In the genomic region with DNA sequence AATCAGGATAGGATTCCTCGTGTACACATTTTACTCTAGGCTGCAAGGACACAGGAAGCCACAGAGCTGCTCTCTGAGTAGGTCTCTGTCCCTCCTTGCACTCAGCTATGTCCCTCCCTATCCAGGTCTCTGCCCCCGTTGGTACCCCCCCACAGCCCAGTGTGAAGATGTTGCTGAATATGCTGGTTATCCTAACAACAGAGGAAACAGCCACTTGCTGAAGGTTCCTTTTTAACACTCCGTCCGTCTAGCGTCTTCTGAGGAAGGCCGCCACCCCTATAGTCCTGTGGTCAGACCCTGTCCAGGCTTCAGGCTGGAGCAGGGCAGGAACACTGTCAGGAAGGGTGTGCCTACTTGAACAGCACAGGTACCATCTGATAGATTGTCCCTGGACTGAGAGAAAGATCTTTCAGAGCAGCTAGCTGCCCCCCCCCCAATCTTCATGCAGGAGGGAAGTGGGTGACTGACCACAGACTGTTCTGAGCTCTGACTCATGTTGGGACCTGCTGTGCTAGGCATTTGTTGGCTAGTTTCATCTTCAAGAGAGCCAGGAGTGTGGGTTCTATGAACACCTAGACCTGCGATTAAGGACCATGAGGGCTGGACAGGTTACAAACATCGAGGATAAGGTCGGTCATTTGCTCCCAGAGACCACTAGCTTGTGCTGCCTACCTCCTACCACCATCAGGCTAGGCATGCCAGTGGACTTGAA, we compare ENCODE assay signal across 9 mouse cellular contexts. TPM values are rescaled to one million over a fixed set of nuclear protein-coding genes. Genes with fewer than 3 reads are reported as not detected.
DNase-seq lines count a peak whose midpoint lies in the region; ATAC-seq and TF ChIP-seq lines count a peak whose summit lies in the region.
"Had no signal": no experiment of that assay in that cellular context is flagged by ENCODE, and none has a peak within 500 bp of the region (broad histone marks: within the 10 kb centered on the region; RNA-seq: fewer than 3 reads in every experiment).

No protein-coding gene starts in this region.

- no peaks in the 10 kb centered on the region for H3K4me1 ChIP-seq in lung, embryonic 14.5 days (ENCODE audit: insufficient read depth)
- peaks cover 21% of the 10 kb centered on the region for H3K4me1 ChIP-seq in bone marrow, adult 2 months (ENCODE audit: control insufficient read depth, insufficient read depth, low read length)

- 75% methylated on average over 9 of the region's 9 CpGs for WGBS in lung, embryonic 14.5 days
- WGBS in bone marrow, adult 2 months = 2% methylated on average over 9 of the region's 9 CpGs

- DNase-seq in lung, embryonic 14.5 days = no peak
- DNase-seq in lung, adult 18-20 months = no peak
- DNase-seq in naive thymus-derived CD4-positive, alpha-beta T cell, adult 2 months (ENCODE audit: low read depth) = peak; percentile 63
- no peak for DNase-seq in adrenal gland, adult 8-10 months
- DNase-seq in right cerebral cortex, postnatal 4 days = no peak
- no peak for DNase-seq in left cerebral cortex, postnatal 36 days (ENCODE audit: low spot score in 2 of 2)

- ATAC-seq in lung, embryonic 14.5 days (ENCODE audit: insufficient read depth) = no peak
- ATAC-seq in hematopoietic stem cell, adult 5-6 weeks (replicated peaks in 1 of 2; ENCODE audit: insufficient read depth in 1 of 2, low FRiP score in 2 of 2, low TSS enrichment in 1 of 2, low read depth in 1 of 2, poor library complexity in 2 of 2, severe bottlenecking in 2 of 2) = peak; percentile 12 to 33; a peak in 2 of 4 replicates
- ATAC-seq: midbrain, embryonic 16.5 days had no signal

- no peaks in the 10 kb centered on the region for H3K36me3 ChIP-seq in lung, embryonic 14.5 days (ENCODE audit: insufficient read depth)

- TF ChIP-seq CTCF in lung, embryonic 14.5 days (IDR thresholded peaks at IDR 0.05; ENCODE audit: low read depth) = no peak
- TF ChIP-seq CTCF in bone marrow, adult 2 months (IDR thresholded peaks at IDR 0.05; ENCODE audit: control insufficient read depth, insufficient read depth, low read length) = no peak

- peak overlapping the region; percentile 29 for H3K4me3 ChIP-seq in lung, embryonic 14.5 days (ENCODE audit: low read depth, low read length)
- peak overlapping the region; percentile 87 for H3K4me3 ChIP-seq in bone marrow, adult 2 months (replicated peaks; ENCODE audit: control insufficient read depth, low read depth, low read length)

- intact Hi-C loops in left cerebral cortex, postnatal 36 days (cut with DNase I) = loop anchor here (5.0 kb wide), 1 partner anchor 36 kb away; no protein-coding TSS in a partner anchor

- no peak overlapping the region for H3K27ac ChIP-seq in lung, embryonic 14.5 days (ENCODE audit: low read depth)
- H3K27ac ChIP-seq in bone marrow, adult 2 months (ENCODE audit: control insufficient read depth, insufficient read depth, low read depth, low read length, poor library complexity) = peak overlapping the region; percentile 96

- no peak overlapping the region; the same call in 1 of the 2 replicates for H3K9ac ChIP-seq in lung, embryonic 14.5 days

- no peaks in the 10 kb centered on the region for H3K9me3 ChIP-seq in lung, embryonic 14.5 days (ENCODE audit: low read depth, low read length)

- H3K27me3 ChIP-seq in lung, embryonic 14.5 days (ENCODE audit: insufficient read depth, low read length) = no peaks in the 10 kb centered on the region

- peak overlapping the region; percentile 54 for H3K4me2 ChIP-seq in lung, embryonic 14.5 days

- TF ChIP-seq POLR2A in bone marrow, adult 2 months (IDR thresholded peaks at IDR 0.05; ENCODE audit: borderline replicate concordance, control insufficient read depth, low read depth, low read length) = no peak

RNA-seq across cellular contexts. Expression of gene Inpp5d, which starts 1.2 kb away (rescaled TPM):
- polyA plus RNA-seq in lung, embryonic 14.5 days (2014; fragmentation: Nextera tagmentation; extraction: Ambion mirVana) = 9.3 and 11.2 TPM in 2 replicates
- polyA plus RNA-seq in bone marrow, adult 2 months (2011; ENCODE audit: insufficient read depth, insufficient read length, low replicate concordance, missing spikeins) = 47.2 and 80.4 TPM in 2 replicates
- total RNA-seq in hematopoietic stem cell, adult 5-6 weeks (2017) = 113 and 132 TPM in 2 replicates
- total RNA-seq in adrenal gland, adult 8-10 months (2022) = 10 to 100 TPM; 16.8 to 37.9 (median 21.4) TPM
- total RNA-seq in left cerebral cortex, postnatal 36 days (2021) = 10 to 100 TPM; 19.8 to 20.5 TPM

RNA-seq across cellular contexts. Expression of gene Ngef, which starts 47.6 kb away (rescaled TPM):
- 1.1 and 1.5 TPM in 2 replicates for polyA plus RNA-seq in lung, embryonic 14.5 days (2014; fragmentation: Nextera tagmentation; extraction: Ambion mirVana)
- not detected in 2 replicates for polyA plus RNA-seq in bone marrow, adult 2 months (2011; ENCODE audit: insufficient read depth, insufficient read length, low replicate concordance, missing spikeins)
- not detected in 2 replicates for total RNA-seq in hematopoietic stem cell, adult 5-6 weeks (2017)
- total RNA-seq in adrenal gland, adult 8-10 months (2022) = under 1 TPM; 0.20 to 0.95 (median 0.52) TPM
- 100 to 1,000 TPM; 359 to 394 TPM for total RNA-seq in left cerebral cortex, postnatal 36 days (2021)

Comparison
In these comparisons a context has a peak if more than half of its experiments do, and no peak if none do; other contexts are left out.
1. RNA of gene Ngef, which starts 47.6 kb away (total RNA-seq): 359 to 394 TPM in left cerebral cortex, postnatal 36 days; 0.20 to 0.95 TPM in adrenal gland, adult 8-10 months and not detected in hematopoietic stem cell, adult 5-6 weeks; every median in the first group is over 100 times any median in the second.